Comparison of ENCODE assay signal across 12 mouse cellular contexts in the genomic region with DNA sequence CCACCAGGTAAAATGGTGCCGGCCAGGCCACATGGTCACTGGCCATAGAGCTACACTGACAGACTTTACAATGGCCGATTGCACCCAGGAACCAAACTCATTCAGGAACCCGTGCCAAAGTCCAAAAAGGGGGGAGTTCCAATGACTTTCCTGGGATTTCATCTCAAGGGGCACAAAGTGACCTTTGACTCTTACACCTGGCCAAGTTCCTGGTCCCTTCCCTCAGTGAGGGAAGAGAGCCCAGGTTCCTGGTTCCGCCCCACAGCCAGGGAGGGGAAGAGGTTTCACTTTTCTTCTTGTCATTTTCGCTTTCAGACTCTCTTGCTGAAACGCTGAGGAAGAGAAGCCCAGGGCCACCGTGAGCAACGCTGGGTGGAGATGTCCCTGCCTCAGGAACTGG. TPM values are rescaled to one million over a fixed set of nuclear protein-coding genes. Genes with fewer than 3 reads are reported as not detected.
DNase-seq lines count a peak whose midpoint lies in the region; ATAC-seq and TF ChIP-seq lines count a peak whose summit lies in the region.
"Had no signal": no experiment of that assay in that cellular context is flagged by ENCODE, and none has a peak within 500 bp of the region (broad histone marks: within the 10 kb centered on the region; RNA-seq: fewer than 3 reads in every experiment).

Slco2a1 (plus strand) TSS at position 251 of the 400 bp plus-strand sequence.

- H3K4me3 ChIP-seq in lung, embryonic 14.5 days (ENCODE audit: low read depth, low read length): no peak within 1 kb of the TSS
- no peak within 1 kb of the TSS for H3K4me3 ChIP-seq in embryonic facial prominence, embryonic 12.5 days
- H3K4me3 ChIP-seq in intestine, postnatal 0 days (ENCODE audit: low read depth, low read length): no peak within 1 kb of the TSS
- no peak within 1 kb of the TSS for H3K4me3 ChIP-seq in midbrain, embryonic 15.5 days
- H3K4me3 ChIP-seq: left cerebral cortex, adult 2 months; limb, embryonic 15.5 days had no signal

- no peak within 1 kb of the TSS for H3K4me2 ChIP-seq in lung, embryonic 14.5 days
- no peak within 1 kb of the TSS for H3K4me2 ChIP-seq in embryonic facial prominence, embryonic 12.5 days (replicated peaks)
- H3K4me2 ChIP-seq in intestine, postnatal 0 days (replicated peaks; ENCODE audit: low read depth): peak within 1 kb of the TSS; percentile 40
- H3K4me2 ChIP-seq in midbrain, embryonic 15.5 days: no peak within 1 kb of the TSS
- H3K4me2 ChIP-seq: limb, embryonic 15.5 days had no signal

- H3K4me1 ChIP-seq in lung, embryonic 14.5 days (ENCODE audit: insufficient read depth): no peaks in the 10 kb centered on the region
- peaks cover 24% of the 10 kb centered on the region for H3K4me1 ChIP-seq in embryonic facial prominence, embryonic 12.5 days
- H3K4me1 ChIP-seq in intestine, postnatal 0 days (replicated peaks; ENCODE audit: control insufficient read depth, insufficient read depth, low read length): no peaks in the 10 kb centered on the region
- H3K4me1 ChIP-seq in midbrain, embryonic 15.5 days: peaks cover 26% of the 10 kb centered on the region
- H3K4me1 ChIP-seq: limb, embryonic 15.5 days had no signal

- no peak for DNase-seq in lung, embryonic 14.5 days
- no peak for DNase-seq in lung, postnatal 36 days
- DNase-seq in cerebellum, adult 9-10 months: no peak
- no peak for DNase-seq in c-Kit-positive CD71-positive TER-119-positive erythroid progenitor cells, embryonic 14.5 days (ENCODE audit: low spot score)
- DNase-seq: cerebellum, adult 8-10 months had no signal

- H3K36me3 ChIP-seq in lung, embryonic 14.5 days (ENCODE audit: insufficient read depth): no peaks in the 10 kb centered on the region
- H3K36me3 ChIP-seq in embryonic facial prominence, embryonic 12.5 days: no peaks in the 10 kb centered on the region
- H3K36me3 ChIP-seq in intestine, postnatal 0 days (ENCODE audit: control insufficient read depth, insufficient read depth): no peaks in the 10 kb centered on the region
- H3K36me3 ChIP-seq in midbrain, embryonic 15.5 days (replicated peaks): no peaks in the 10 kb centered on the region
- H3K36me3 ChIP-seq: limb, embryonic 15.5 days had no signal

- no peak for TF ChIP-seq CTCF in lung, embryonic 14.5 days (IDR thresholded peaks at IDR 0.05; ENCODE audit: low read depth)
- TF ChIP-seq CTCF in intestine, postnatal 0 days (IDR thresholded peaks at IDR 0.05; ENCODE audit: low read depth): no peak

- no peak within 1 kb of the TSS for H3K27ac ChIP-seq in lung, embryonic 14.5 days (ENCODE audit: low read depth)
- 0 out of 2 replicates have a peak within 1 kb of the TSS, but pooled peaks have one; percentile 25 for H3K27ac ChIP-seq in embryonic facial prominence, embryonic 12.5 days
- H3K27ac ChIP-seq in intestine, postnatal 0 days (ENCODE audit: low read depth, low read length): peak within 1 kb of the TSS; percentile 57
- H3K27ac ChIP-seq in midbrain, embryonic 15.5 days: peak within 1 kb of the TSS; percentile 73
- H3K27ac ChIP-seq: left cerebral cortex, adult 2 months; limb, embryonic 15.5 days had no signal

- H3K27me3 ChIP-seq in lung, embryonic 14.5 days (ENCODE audit: insufficient read depth, low read length): no peaks in the 10 kb centered on the region
- H3K27me3 ChIP-seq in embryonic facial prominence, embryonic 12.5 days: no peaks in the 10 kb centered on the region
- no peaks in the 10 kb centered on the region for H3K27me3 ChIP-seq in intestine, postnatal 0 days (replicated peaks; ENCODE audit: control insufficient read depth, insufficient read depth, low read length)
- no peaks in the 10 kb centered on the region for H3K27me3 ChIP-seq in midbrain, embryonic 15.5 days (replicated peaks)
- H3K27me3 ChIP-seq: limb, embryonic 15.5 days had no signal

- no peak for ATAC-seq in lung, embryonic 14.5 days (ENCODE audit: insufficient read depth)
- ATAC-seq in embryonic facial prominence, embryonic 12.5 days (ENCODE audit: insufficient number of reproducible peaks, insufficient read depth, low FRiP score, low TSS enrichment): no peak
- ATAC-seq in intestine, postnatal 0 days: peak; percentile 89
- ATAC-seq in midbrain, embryonic 15.5 days (replicated peaks): no peak
- no peak for ATAC-seq in CD4-positive, CD25-positive, alpha-beta regulatory T cell, adult 4 months
- ATAC-seq: forebrain, embryonic 16.5 days had no signal

- WGBS in lung, embryonic 14.5 days: 77% methylated on average over 8 of the region's 8 CpGs
- WGBS in embryonic facial prominence, embryonic 12.5 days: 84% methylated on average over 8 of the region's 8 CpGs
- WGBS in intestine, postnatal 0 days: 44% methylated on average over 8 of the region's 8 CpGs
- WGBS in midbrain, embryonic 15.5 days: 91% methylated on average over 8 of the region's 8 CpGs

- H3K9me3 ChIP-seq in lung, embryonic 14.5 days (ENCODE audit: low read depth, low read length): no peaks in the 10 kb centered on the region
- H3K9me3 ChIP-seq in embryonic facial prominence, embryonic 12.5 days: no peaks in the 10 kb centered on the region
- H3K9me3 ChIP-seq in intestine, postnatal 0 days (ENCODE audit: control insufficient read depth): no peaks in the 10 kb centered on the region
- no peaks in the 10 kb centered on the region for H3K9me3 ChIP-seq in midbrain, embryonic 15.5 days
- H3K9me3 ChIP-seq: limb, embryonic 15.5 days had no signal

- H3K9ac ChIP-seq in lung, embryonic 14.5 days: no peak within 1 kb of the TSS
- no peak within 1 kb of the TSS for H3K9ac ChIP-seq in embryonic facial prominence, embryonic 12.5 days
- no peak within 1 kb of the TSS for H3K9ac ChIP-seq in intestine, postnatal 0 days (ENCODE audit: low read depth, low read length)
- H3K9ac ChIP-seq in midbrain, embryonic 15.5 days: no peak within 1 kb of the TSS
- H3K9ac ChIP-seq: limb, embryonic 15.5 days had no signal

RNA-seq across cellular contexts. Expression of gene Slco2a1, which starts in this region (rescaled TPM):
- polyA plus RNA-seq in lung, embryonic 14.5 days (2014; fragmentation: Nextera tagmentation; extraction: Ambion mirVana): 15.1 and 15.4 TPM in 2 replicates
- 3.5 and 3.7 TPM in 2 replicates for polyA plus RNA-seq in embryonic facial prominence, embryonic 12.5 days (2016; fragmentation: Nextera tagmentation; extraction: Ambion mirVana)
- 41.2 and 45.9 TPM in 2 replicates for polyA plus RNA-seq in intestine, postnatal 0 days (2015; fragmentation: Nextera tagmentation; extraction: Ambion mirVana)
- polyA plus RNA-seq in midbrain, embryonic 15.5 days (2015; fragmentation: Nextera tagmentation; extraction: Ambion mirVana): 3.0 and 3.5 TPM in 2 replicates
- polyA plus RNA-seq in CD4-positive, CD25-positive, alpha-beta regulatory T cell, adult 4 months (2017; shearing (Covaris generic)): under 1 TPM; 0.47 to 0.63 TPM
